Mouse (Mus musculus) midbrain, postnatal 0 days (tissue): Measurements from ENCODE around the gene Appl2. TPM values are rescaled to one million over a fixed set of nuclear protein-coding genes. Genes with fewer than 3 reads are reported as not detected.

Experiments used
- ATAC-seq: fragments of 200-750 bp; cut with Nextera tagmentation; 2 replicates; pipeline ENCODE4 v1.8.0; 2017; ENCODE audit warnings: moderate number of reproducible peaks, mild to moderate bottlenecking, moderate TSS enrichment, moderate library complexity; ENCODE audit not compliant: low FRiP score
- DNase-seq: peaks from one replicate; pipeline ENCODE4 v3.0.0-alpha.2; 2015; ENCODE audit warnings: low spot score
- H3K27ac ChIP-seq: fragments of 300-500 bp; sonication (generic); 2 replicates; pipeline ENCODE4 v1.5.1; 2014; ENCODE audit warnings: low read depth, mild to moderate bottlenecking, low read length, mixed read lengths
- H3K27me3 ChIP-seq: fragments of 300-500 bp; sonication (generic); 2 replicates; pipeline ENCODE4 v1.6.1; 2014; ENCODE audit warnings: low read length, control low read depth, mixed read lengths; ENCODE audit not compliant: insufficient read depth
- H3K36me3 ChIP-seq: fragments of 300-500 bp; sonication (generic); 2 replicates; pipeline ENCODE4 v1.6.1; 2014; ENCODE audit warnings: low read length, control low read depth, mixed read lengths; ENCODE audit not compliant: insufficient read depth
- H3K4me1 ChIP-seq: fragments of 300-500 bp; sonication (generic); 2 replicates; pipeline ENCODE4 v1.6.1; 2014; ENCODE audit warnings: mild to moderate bottlenecking, control low read depth, antibody characterized with exemption, low read length, mixed read lengths; ENCODE audit not compliant: insufficient read depth
- H3K4me2 ChIP-seq: fragments of 300-500 bp; sonication (generic); 2 replicates; pipeline ENCODE4 v1.6.1; 2014; ENCODE audit warnings: low read depth, mild to moderate bottlenecking, low read length, mixed read lengths; ENCODE audit not compliant: poor library complexity, severe bottlenecking
- H3K4me3 ChIP-seq: fragments of 300-500 bp; sonication (generic); 2 replicates; pipeline ENCODE4 v1.5.1; 2014; ENCODE audit warnings: low read depth, mild to moderate bottlenecking, low read length, moderate library complexity
- H3K9ac ChIP-seq: fragments of 300-500 bp; sonication (generic); replicated peaks from 2 replicates; pipeline ENCODE4 v1.6.1; 2014; ENCODE audit warnings: mild to moderate bottlenecking, low read length, moderate library complexity, mixed read lengths; ENCODE audit not compliant: poor library complexity, severe bottlenecking
- H3K9me3 ChIP-seq: fragments of 300-500 bp; sonication (generic); 2 replicates; pipeline ENCODE4 v1.6.1; 2016; ENCODE audit warnings: low read length, control low read depth
- CTCF ChIP-seq: IDR thresholded peaks from 2 replicates; pipeline ENCODE4 v1.5.1; 2016; ENCODE audit warnings: antibody characterized with exemption, mild to moderate bottlenecking
- WGBS: fragments of 180-500 bp; shearing (Covaris S2); extraction: QIAGEN DNeasy Blood & Tissue Kit; methylation state at CpG from one replicate; pipeline ENCODE4 v1.1.7; 2014; 5-methylcytosine and 5-hydroxymethylcytosine counted together
- polyA plus RNA-seq: library from polyadenylated mRNA; unstranded; fragments of >200 nt; fragmentation: Nextera tagmentation; extraction: Ambion mirVana; gene quantifications from 2 replicates; pipeline ENCODE4 v1.2.1, GENCODE M21; 2015
- total RNA-seq: library from RNA; depleted of rRNA; stranded (reverse); fragments of >200 nt; gene quantifications from 2 replicates; pipeline ENCODE4 v1.2.3, GENCODE M21; 2014

Gene Appl2
- total and polyA plus RNA-seq, 2 experiments from 2014 or later = 40.7 to 54.5 TPM

DNA sequence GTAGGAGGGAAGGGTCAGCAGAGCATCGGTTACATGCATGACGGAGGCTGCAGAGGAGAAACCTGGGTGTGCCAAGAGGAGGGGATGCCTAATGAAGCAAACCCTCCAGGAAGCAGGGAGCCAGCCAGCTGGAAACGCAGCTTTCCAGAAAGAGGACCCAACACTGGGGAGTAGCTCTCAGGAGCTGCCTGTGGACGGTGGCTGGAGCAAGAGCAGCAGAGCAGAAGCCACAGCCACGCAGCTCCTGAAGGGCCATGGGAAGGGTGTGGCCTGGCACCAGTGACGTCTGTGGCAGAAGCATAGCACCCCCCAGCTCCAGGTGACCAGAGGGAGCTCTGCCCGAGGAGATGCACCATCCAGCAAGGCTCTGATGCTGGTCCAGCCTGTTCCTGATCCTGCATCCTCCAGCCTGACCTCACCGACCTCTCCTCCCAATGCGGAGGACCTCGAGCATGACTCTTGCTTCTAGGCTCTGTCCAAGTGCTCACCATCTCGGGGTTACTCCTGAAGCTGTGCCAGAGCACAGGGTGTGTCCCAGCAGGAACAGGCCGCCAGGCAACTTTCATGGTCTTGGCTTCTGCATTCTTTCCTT lies 19.3 kb downstream of the Appl2 start:
- DNase-seq = peak; percentile 28
- ATAC-seq = no peak
- no peak overlapping the region for H3K4me2 ChIP-seq
- 86% methylated on average over 12 of the region's 12 CpGs for WGBS
- H3K9me3 ChIP-seq = no peaks in the 10 kb centered on the region
- no peak for TF ChIP-seq CTCF
- no peaks in the 10 kb centered on the region for H3K27me3 ChIP-seq
- no peaks in the 10 kb centered on the region for H3K4me1 ChIP-seq
- H3K9ac ChIP-seq = no peak overlapping the region
- peaks cover 31% of the 10 kb centered on the region for H3K36me3 ChIP-seq
- no peak overlapping the region for H3K27ac ChIP-seq
- no peak overlapping the region for H3K4me3 ChIP-seq

DNA sequence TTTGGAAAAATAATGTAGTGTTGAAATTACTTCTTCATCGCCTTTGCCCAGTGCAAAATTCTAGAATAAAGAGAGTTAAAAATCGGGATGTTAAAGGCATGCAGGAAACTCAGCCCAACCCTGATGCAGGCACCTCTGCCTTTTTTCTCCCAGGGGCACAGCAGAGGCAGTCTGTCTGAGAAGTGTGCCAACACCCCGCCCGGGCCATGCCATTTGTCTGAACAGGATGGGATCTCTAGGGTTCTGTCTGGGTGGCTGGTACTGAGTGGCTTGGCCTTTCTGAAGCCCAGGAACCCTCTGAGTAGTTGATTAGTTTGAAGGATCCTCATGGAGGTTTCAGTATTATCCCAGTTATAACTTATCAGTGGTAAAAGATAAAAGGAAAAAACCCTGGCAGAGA lies 20.3 kb downstream of the Appl2 start:
- DNase-seq (no peak), ATAC-seq (no peak)
- no peak for TF ChIP-seq CTCF

DNA sequence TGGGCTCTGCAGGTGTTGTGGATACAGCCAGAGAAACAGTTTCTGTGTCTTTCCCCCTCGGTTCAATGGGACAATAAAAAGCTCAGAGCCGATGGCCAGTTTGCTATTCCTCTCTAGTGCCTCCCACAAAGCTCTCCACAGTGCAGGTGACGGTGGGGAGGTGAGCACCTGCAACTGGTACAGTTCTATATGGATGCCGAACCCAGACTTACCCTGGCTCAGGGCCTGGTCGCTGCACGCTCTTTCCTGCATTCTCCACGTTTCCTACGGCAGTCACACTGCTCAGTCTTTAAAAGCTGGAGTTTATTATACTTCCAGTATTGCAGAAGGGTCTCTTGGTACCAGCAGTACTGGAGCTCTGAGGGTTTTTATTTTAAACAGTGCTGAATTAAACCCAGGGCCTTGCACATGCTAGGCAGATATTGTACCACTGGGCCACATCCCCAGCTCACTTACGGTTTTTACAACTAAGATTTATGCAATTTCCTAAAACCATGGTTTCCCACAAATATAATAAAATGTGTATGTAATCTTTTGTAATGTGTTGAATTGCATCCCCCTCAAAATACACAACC lies 21.3 kb downstream of the Appl2 start:
- ATAC-seq (no peak), DNase-seq (no peak)
- Histone ChIP-seq H3K27ac (no peak overlapping the region), H3K36me3 (peaks cover 31% of the 10 kb centered on the region), H3K4me1 (no peaks in the 10 kb centered on the region), H3K4me3 (no peak overlapping the region), H3K9me3 (no peaks in the 10 kb centered on the region), H3K4me2 (no peak overlapping the region), H3K9ac (no peak overlapping the region), H3K27me3 (no peaks in the 10 kb centered on the region)
- 95% methylated on average over 9 of the region's 9 CpGs for WGBS
- TF ChIP-seq CTCF = no peak

More for the DNA sequence above, 20.3 kb downstream of the Appl2 start:
- Histone ChIP-seq H3K4me1 (no peaks in the 10 kb centered on the region), H3K9ac (no peak overlapping the region), H3K4me3 (no peak overlapping the region), H3K36me3 (peaks cover 32% of the 10 kb centered on the region), H3K9me3 (no peaks in the 10 kb centered on the region), H3K27ac (no peak overlapping the region), H3K27me3 (no peaks in the 10 kb centered on the region), H3K4me2 (no peak overlapping the region)
- WGBS = 90% methylated on average over 4 of the region's 4 CpGs

DNA sequence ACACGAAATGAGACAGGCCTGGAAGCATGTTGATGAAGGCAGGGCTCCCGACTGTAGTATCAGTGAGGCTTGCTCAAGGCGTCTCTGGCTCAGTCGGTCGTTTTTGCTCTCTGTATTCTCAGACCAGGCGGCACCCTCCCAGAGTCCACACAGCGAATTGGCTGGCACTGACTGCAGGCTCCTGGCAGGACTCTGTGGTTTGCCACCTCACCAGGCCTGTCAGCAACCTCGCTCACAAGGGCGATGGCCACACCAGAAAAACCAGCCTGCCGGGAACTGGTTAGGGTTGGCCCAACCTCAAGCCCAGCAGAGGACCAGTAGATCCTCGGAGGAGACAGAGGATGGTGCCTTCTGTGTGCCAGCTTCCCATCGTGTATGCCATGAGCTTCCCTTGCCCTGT lies 23.7 kb downstream of the Appl2 start:
- H3K27me3 ChIP-seq = no peaks in the 10 kb centered on the region
- H3K9ac ChIP-seq = no peak overlapping the region
- 89% methylated on average over 12 of the region's 12 CpGs for WGBS
- H3K4me2 ChIP-seq = no peak overlapping the region
- no peak overlapping the region for H3K27ac ChIP-seq
- no peak for TF ChIP-seq CTCF
- no peak for ATAC-seq
- H3K9me3 ChIP-seq = no peaks in the 10 kb centered on the region
- peak; percentile 27 for DNase-seq
- H3K4me3 ChIP-seq = no peak overlapping the region
- H3K36me3 ChIP-seq = peaks cover 41% of the 10 kb centered on the region
- H3K4me1 ChIP-seq = no peaks in the 10 kb centered on the region

DNA sequence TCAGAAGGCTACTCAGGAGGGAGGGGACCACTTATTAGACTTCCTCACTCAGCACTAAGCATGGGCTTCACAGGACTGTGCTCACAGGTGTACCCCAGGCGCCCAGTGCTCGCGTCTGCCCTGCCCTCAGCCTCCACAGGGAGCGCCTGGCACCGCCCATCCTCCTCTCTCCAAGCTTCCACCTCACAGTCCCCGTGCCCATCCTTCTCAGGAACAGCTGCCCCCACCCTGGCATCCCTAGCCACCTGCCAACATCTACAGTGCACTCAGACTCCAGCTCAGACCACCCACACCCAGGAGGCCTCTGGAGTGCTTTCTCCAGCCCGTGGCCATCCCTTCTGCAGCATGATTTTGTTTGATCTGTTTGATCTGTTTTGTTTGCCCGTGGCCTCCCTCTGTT lies 24.5 kb downstream of the Appl2 start:
- TF ChIP-seq CTCF = no peak
- H3K4me2 ChIP-seq = no peak overlapping the region
- no peak for DNase-seq
- ATAC-seq = no peak; the same call in 1 of the 2 replicates
- no peak overlapping the region for H3K4me3 ChIP-seq
- H3K4me1 ChIP-seq = no peaks in the 10 kb centered on the region
- WGBS = 82% methylated on average over 8 of the region's 8 CpGs
- H3K9ac ChIP-seq = no peak overlapping the region
- no peaks in the 10 kb centered on the region for H3K27me3 ChIP-seq
- peaks cover 36% of the 10 kb centered on the region for H3K36me3 ChIP-seq
- H3K9me3 ChIP-seq = no peaks in the 10 kb centered on the region
- H3K27ac ChIP-seq = no peak overlapping the region

DNA sequence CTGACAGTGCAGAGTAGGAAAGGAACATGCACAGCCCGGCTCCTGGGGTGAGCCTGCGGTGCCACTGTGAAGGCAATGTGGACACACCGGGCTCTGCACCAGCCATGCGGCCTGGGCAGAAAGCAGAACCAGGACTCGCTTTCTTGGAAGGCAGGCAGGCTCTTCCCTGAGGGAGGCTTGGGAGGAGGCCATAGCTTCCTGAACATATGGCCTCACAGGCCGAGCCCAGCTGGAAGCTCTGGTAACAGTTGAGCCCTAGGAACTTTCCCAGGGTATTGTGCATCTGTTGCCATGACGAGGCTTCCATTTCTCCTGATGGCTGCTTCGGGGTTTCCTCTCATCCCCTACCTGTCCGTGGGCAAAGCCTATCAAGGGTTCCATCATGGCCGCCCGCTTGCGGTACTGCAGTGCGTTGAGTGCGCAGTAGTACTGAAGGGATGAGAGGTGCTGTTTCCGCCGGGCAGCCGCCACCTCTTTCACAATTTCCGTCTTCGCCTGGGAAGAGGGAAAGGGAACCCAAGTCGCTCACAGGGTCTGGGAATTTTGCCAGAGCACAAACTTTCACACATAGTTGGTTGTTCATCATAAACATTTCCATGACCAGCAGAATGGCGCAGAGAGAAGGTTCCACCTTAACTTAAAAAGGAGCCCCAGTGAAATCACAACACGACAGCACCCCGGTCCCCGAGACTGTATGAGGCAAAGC lies 28.0 kb downstream of the Appl2 start:
- Histone ChIP-seq H3K4me2 (no peak overlapping the region), H3K4me1 (no peaks in the 10 kb centered on the region), H3K9me3 (no peaks in the 10 kb centered on the region), H3K27me3 (no peaks in the 10 kb centered on the region), H3K27ac (no peak overlapping the region), H3K4me3 (no peak overlapping the region), H3K9ac (no peak overlapping the region), H3K36me3 (peaks cover 28% of the 10 kb centered on the region)
- no peak for TF ChIP-seq CTCF
- WGBS = 89% methylated on average over 24 of the region's 24 CpGs
- DNase-seq (peak; percentile 46), ATAC-seq (no peak)
